Mouse (Mus musculus): Measurements from ENCODE around the gene Ms4a4c. TPM values are rescaled to one million over a fixed set of nuclear protein-coding genes. Genes with fewer than 3 reads are reported as not detected.

Ms4a4c gene
- polyA plus RNA-seq (2015; fragmentation: Nextera tagmentation; extraction: Ambion mirVana): 0.55 and 1.1 TPM in 2 replicates

- 75% methylated on average over 3 of the region's 3 CpGs for WGBS
- Histone ChIP-seq H3K27ac (ENCODE audit: low read length) (no peak within 1 kb of the TSS), H3K36me3 (ENCODE audit: control insufficient read depth, insufficient read depth) (no peaks in the 10 kb centered on the region), H3K9ac (ENCODE audit: low read length) (no peak within 1 kb of the TSS), H3K9me3 (replicated peaks; ENCODE audit: control insufficient read depth, low read length) (no peaks in the 10 kb centered on the region), H3K4me2 (ENCODE audit: low read depth, low read length) (no peak within 1 kb of the TSS), H3K4me1 (ENCODE audit: control insufficient read depth, insufficient read depth, low read length) (no peaks in the 10 kb centered on the region), H3K4me3 (ENCODE audit: low read length) (no peak within 1 kb of the TSS), H3K27me3 (ENCODE audit: control insufficient read depth, insufficient read depth, low read length) (no peaks in the 10 kb centered on the region)
- ATAC-seq (replicated peaks; ENCODE audit: extremely low read depth, insufficient read depth, low FRiP score): no peak
Measured at GRCm38 (mm10) chr19:11404527-11404926, at the start of gene Ms4a4c. Ms4a4c (plus strand) TSS chr19:11404770.

- no peak overlapping the region for H3K4me3 ChIP-seq (ENCODE audit: low read length)
- no peak overlapping the region for H3K4me2 ChIP-seq (ENCODE audit: low read depth, low read length)
- H3K4me1 ChIP-seq (ENCODE audit: control insufficient read depth, insufficient read depth, low read length): no peaks in the 10 kb centered on the region
- no peaks in the 10 kb centered on the region for H3K9me3 ChIP-seq (replicated peaks; ENCODE audit: control insufficient read depth, low read length)
- no peak for ATAC-seq (replicated peaks; ENCODE audit: extremely low read depth, insufficient read depth, low FRiP score)
- no peak overlapping the region for H3K27ac ChIP-seq (ENCODE audit: low read length)
- WGBS: 66% methylated on average over 7 of the region's 7 CpGs
- no peaks in the 10 kb centered on the region for H3K36me3 ChIP-seq (ENCODE audit: control insufficient read depth, insufficient read depth)
- no peak overlapping the region for H3K9ac ChIP-seq (ENCODE audit: low read length)
- H3K27me3 ChIP-seq (ENCODE audit: control insufficient read depth, insufficient read depth, low read length): no peaks in the 10 kb centered on the region
Measured at GRCm38 (mm10) chr19:11355730-11356129, 48.8 kb upstream of the Ms4a4c start.

GRCm38 (mm10) chr19:11360106-11360505 lies 44.5 kb upstream of the Ms4a4c start:
- 52% methylated on average over 3 of the region's 3 CpGs for WGBS
- no peaks in the 10 kb centered on the region for H3K9me3 ChIP-seq (replicated peaks; ENCODE audit: control insufficient read depth, low read length)
- no peaks in the 10 kb centered on the region for H3K27me3 ChIP-seq (ENCODE audit: control insufficient read depth, insufficient read depth, low read length)
- no peak overlapping the region for H3K4me2 ChIP-seq (ENCODE audit: low read depth, low read length)
- H3K4me1 ChIP-seq (ENCODE audit: control insufficient read depth, insufficient read depth, low read length): no peaks in the 10 kb centered on the region
- H3K4me3 ChIP-seq (ENCODE audit: low read length): no peak overlapping the region
- H3K9ac ChIP-seq (ENCODE audit: low read length): no peak overlapping the region
- no peaks in the 10 kb centered on the region for H3K36me3 ChIP-seq (ENCODE audit: control insufficient read depth, insufficient read depth)
- no peak overlapping the region for H3K27ac ChIP-seq (ENCODE audit: low read length)
- no peak for ATAC-seq (replicated peaks; ENCODE audit: extremely low read depth, insufficient read depth, low FRiP score)

GRCm38 (mm10) chr19:11362002-11362401 lies 42.6 kb upstream of the Ms4a4c start:
- H3K27me3 ChIP-seq (ENCODE audit: control insufficient read depth, insufficient read depth, low read length): no peaks in the 10 kb centered on the region
- H3K4me2 ChIP-seq (ENCODE audit: low read depth, low read length): no peak overlapping the region
- H3K9me3 ChIP-seq (replicated peaks; ENCODE audit: control insufficient read depth, low read length): no peaks in the 10 kb centered on the region
- no peak overlapping the region for H3K9ac ChIP-seq (ENCODE audit: low read length)
- no peak overlapping the region for H3K4me3 ChIP-seq (ENCODE audit: low read length)
- H3K4me1 ChIP-seq (ENCODE audit: control insufficient read depth, insufficient read depth, low read length): no peaks in the 10 kb centered on the region
- ATAC-seq (replicated peaks; ENCODE audit: extremely low read depth, insufficient read depth, low FRiP score): no peak
- H3K27ac ChIP-seq (ENCODE audit: low read length): no peak overlapping the region
- no peaks in the 10 kb centered on the region for H3K36me3 ChIP-seq (ENCODE audit: control insufficient read depth, insufficient read depth)

GRCm38 (mm10) chr19:11368310-11368709 lies 36.3 kb upstream of the Ms4a4c start:
- Histone ChIP-seq H3K4me3 (ENCODE audit: low read length) (no peak overlapping the region), H3K4me1 (ENCODE audit: control insufficient read depth, insufficient read depth, low read length) (no peaks in the 10 kb centered on the region), H3K9me3 (replicated peaks; ENCODE audit: control insufficient read depth, low read length) (no peaks in the 10 kb centered on the region), H3K27ac (ENCODE audit: low read length) (no peak overlapping the region), H3K27me3 (ENCODE audit: control insufficient read depth, insufficient read depth, low read length) (no peaks in the 10 kb centered on the region), H3K36me3 (ENCODE audit: control insufficient read depth, insufficient read depth) (no peaks in the 10 kb centered on the region), H3K9ac (ENCODE audit: low read length) (no peak overlapping the region), H3K4me2 (ENCODE audit: low read depth, low read length) (no peak overlapping the region)
- no peak for ATAC-seq (replicated peaks; ENCODE audit: extremely low read depth, insufficient read depth, low FRiP score)
- WGBS: 56% methylated on average over 3 of the region's 3 CpGs

- no peak overlapping the region for H3K9ac ChIP-seq (ENCODE audit: low read length)
- no peaks in the 10 kb centered on the region for H3K27me3 ChIP-seq (ENCODE audit: control insufficient read depth, insufficient read depth, low read length)
- no peak for ATAC-seq (replicated peaks; ENCODE audit: extremely low read depth, insufficient read depth, low FRiP score)
- H3K4me3 ChIP-seq (ENCODE audit: low read length): no peak overlapping the region
- H3K4me1 ChIP-seq (ENCODE audit: control insufficient read depth, insufficient read depth, low read length): no peaks in the 10 kb centered on the region
- no peaks in the 10 kb centered on the region for H3K9me3 ChIP-seq (replicated peaks; ENCODE audit: control insufficient read depth, low read length)
- H3K4me2 ChIP-seq (ENCODE audit: low read depth, low read length): no peak overlapping the region
- H3K27ac ChIP-seq (ENCODE audit: low read length): no peak overlapping the region
- H3K36me3 ChIP-seq (ENCODE audit: control insufficient read depth, insufficient read depth): no peaks in the 10 kb centered on the region
Measured at GRCm38 (mm10) chr19:11371181-11371580, 33.4 kb upstream of the Ms4a4c start.

- WGBS: 73% methylated on average over 2 of the region's 2 CpGs
- no peak for ATAC-seq (replicated peaks; ENCODE audit: extremely low read depth, insufficient read depth, low FRiP score)
Measured at GRCm38 (mm10) chr19:11375273-11375672, 29.3 kb upstream of the Ms4a4c start, which contains the start of gene Ms4a4a. Ms4a4a (plus strand) TSS chr19:11375523.

GRCm38 (mm10) chr19:11376399-11376798 lies 28.2 kb upstream of the Ms4a4c start:
- Histone ChIP-seq H3K9me3 (replicated peaks; ENCODE audit: control insufficient read depth, low read length) (no peaks in the 10 kb centered on the region), H3K36me3 (ENCODE audit: control insufficient read depth, insufficient read depth) (no peaks in the 10 kb centered on the region), H3K4me3 (ENCODE audit: low read length) (no peak overlapping the region), H3K27ac (ENCODE audit: low read length) (no peak overlapping the region), H3K9ac (ENCODE audit: low read length) (no peak overlapping the region), H3K27me3 (ENCODE audit: control insufficient read depth, insufficient read depth, low read length) (no peaks in the 10 kb centered on the region), H3K4me2 (ENCODE audit: low read depth, low read length) (no peak overlapping the region), H3K4me1 (ENCODE audit: control insufficient read depth, insufficient read depth, low read length) (no peaks in the 10 kb centered on the region)
- ATAC-seq (replicated peaks; ENCODE audit: extremely low read depth, insufficient read depth, low FRiP score): no peak
- 64% methylated on average over 2 of the region's 2 CpGs for WGBS

More at GRCm38 (mm10) chr19:11375273-11375672, 29.3 kb upstream of the Ms4a4c start, which contains the start of gene Ms4a4a:
- Histone ChIP-seq H3K4me3 (ENCODE audit: low read length) (no peak within 1 kb of the TSS), H3K9me3 (replicated peaks; ENCODE audit: control insufficient read depth, low read length) (no peaks in the 10 kb centered on the region), H3K27me3 (ENCODE audit: control insufficient read depth, insufficient read depth, low read length) (no peaks in the 10 kb centered on the region), H3K4me2 (ENCODE audit: low read depth, low read length) (no peak within 1 kb of the TSS), H3K9ac (ENCODE audit: low read length) (no peak within 1 kb of the TSS), H3K36me3 (ENCODE audit: control insufficient read depth, insufficient read depth) (no peaks in the 10 kb centered on the region), H3K27ac (ENCODE audit: low read length) (no peak within 1 kb of the TSS), H3K4me1 (ENCODE audit: control insufficient read depth, insufficient read depth, low read length) (no peaks in the 10 kb centered on the region)

- Histone ChIP-seq H3K9me3 (replicated peaks; ENCODE audit: control insufficient read depth, low read length) (no peaks in the 10 kb centered on the region), H3K4me2 (ENCODE audit: low read depth, low read length) (no peak overlapping the region), H3K36me3 (ENCODE audit: control insufficient read depth, insufficient read depth) (no peaks in the 10 kb centered on the region), H3K27ac (ENCODE audit: low read length) (no peak overlapping the region), H3K4me1 (ENCODE audit: control insufficient read depth, insufficient read depth, low read length) (no peaks in the 10 kb centered on the region), H3K9ac (ENCODE audit: low read length) (no peak overlapping the region), H3K4me3 (ENCODE audit: low read length) (no peak overlapping the region), H3K27me3 (ENCODE audit: control insufficient read depth, insufficient read depth, low read length) (no peaks in the 10 kb centered on the region)
- 66% methylated on average over 2 of the region's 2 CpGs for WGBS
- ATAC-seq (replicated peaks; ENCODE audit: extremely low read depth, insufficient read depth, low FRiP score): no peak
Measured at GRCm38 (mm10) chr19:11387109-11387508, 17.5 kb upstream of the Ms4a4c start.

- H3K9me3 ChIP-seq (replicated peaks; ENCODE audit: control insufficient read depth, low read length): no peaks in the 10 kb centered on the region
- no peak for ATAC-seq (replicated peaks; ENCODE audit: extremely low read depth, insufficient read depth, low FRiP score)
- no peak overlapping the region for H3K9ac ChIP-seq (ENCODE audit: low read length)
- 64% methylated on average over 4 of the region's 4 CpGs for WGBS
- H3K4me3 ChIP-seq (ENCODE audit: low read length): no peak overlapping the region
- no peaks in the 10 kb centered on the region for H3K4me1 ChIP-seq (ENCODE audit: control insufficient read depth, insufficient read depth, low read length)
- H3K36me3 ChIP-seq (ENCODE audit: control insufficient read depth, insufficient read depth): no peaks in the 10 kb centered on the region
- H3K4me2 ChIP-seq (ENCODE audit: low read depth, low read length): no peak overlapping the region
- no peaks in the 10 kb centered on the region for H3K27me3 ChIP-seq (ENCODE audit: control insufficient read depth, insufficient read depth, low read length)
- H3K27ac ChIP-seq (ENCODE audit: low read length): no peak overlapping the region
Measured at GRCm38 (mm10) chr19:11387685-11388084, 16.9 kb upstream of the Ms4a4c start.

Data from heart, embryonic 16.5 days (tissue).